Mouse (Mus musculus): ENCODE data around the gene F2rl3.

The F2rl3 gene

GRCm38 (mm10) chr8:72761322-72762051 is at the start of gene F2rl3:
TSS of gene F2rl3 (plus strand) at chr8:72761880.
- no peak for TF ChIP-seq GATA4 (IDR thresholded peaks at IDR 0.05; ENCODE audit: insufficient replicate concordance, low read length)

DNA sequence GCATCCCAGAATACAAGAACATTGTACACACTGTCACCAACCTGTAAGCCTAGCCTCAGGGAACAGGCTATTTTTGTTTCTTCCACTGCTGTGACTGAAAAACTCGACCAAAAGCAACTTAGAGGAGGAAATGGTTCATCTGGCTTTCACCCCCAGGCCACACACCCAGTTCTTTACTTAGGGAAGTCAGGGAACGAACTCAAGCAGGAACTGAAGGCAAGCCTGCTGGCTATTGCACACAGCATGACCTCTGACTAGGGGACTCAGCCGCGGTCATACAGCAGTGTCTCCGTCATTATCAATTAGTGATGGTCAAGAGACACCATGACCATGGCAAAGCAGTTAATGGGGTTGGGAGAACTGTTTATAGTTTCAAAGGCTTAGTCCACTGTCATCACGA is 49.1 kb upstream of the F2rl3 start:
- TF ChIP-seq GATA4 (IDR thresholded peaks at IDR 0.05; ENCODE audit: insufficient replicate concordance, low read length): no peak

DNA sequence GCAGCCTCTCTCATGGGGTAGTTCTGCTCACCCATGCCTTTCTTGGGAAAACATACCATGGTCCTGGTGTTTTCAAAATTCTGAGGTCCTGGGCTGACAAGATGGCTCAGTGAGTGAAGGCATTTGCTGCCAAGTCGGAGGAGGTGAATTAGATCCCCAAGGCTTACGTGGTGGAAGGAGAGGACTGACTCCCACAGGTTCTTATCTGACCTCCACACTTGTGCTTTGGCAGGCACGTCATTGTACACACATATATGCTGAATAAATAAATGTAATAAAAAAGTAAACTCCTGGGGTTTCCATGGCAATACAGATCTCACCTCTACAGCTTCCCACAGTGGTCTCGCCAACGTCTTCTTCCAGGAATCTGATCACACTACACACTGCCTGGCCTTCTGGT is 45.1 kb upstream of the F2rl3 start:
- TF ChIP-seq GATA4 (IDR thresholded peaks at IDR 0.05; ENCODE audit: insufficient replicate concordance, low read length): no peak

DNA sequence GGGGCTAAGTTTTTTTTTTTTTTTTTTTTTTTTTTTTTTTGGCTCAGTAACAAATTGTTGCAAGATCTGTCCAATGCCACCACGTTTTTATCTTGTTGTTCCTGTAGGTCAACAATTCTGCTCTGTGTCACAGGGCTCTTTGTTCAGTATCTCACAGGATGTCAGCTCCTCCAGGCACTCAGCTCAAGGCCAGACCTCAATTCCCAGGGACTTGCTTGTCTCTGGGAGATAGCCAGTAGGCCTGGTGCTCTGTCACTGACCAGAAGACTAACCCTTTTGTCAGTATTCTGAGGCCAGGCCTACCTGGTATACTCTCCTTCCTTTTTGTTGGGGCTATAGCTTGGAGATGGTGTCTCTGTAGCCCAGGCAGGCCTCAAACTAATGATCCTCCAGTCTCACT is 41.1 kb upstream of the F2rl3 start:
- 0 out of 2 replicates have a peak, but pooled peaks have one; percentile 5 for TF ChIP-seq GATA4 (IDR thresholded peaks at IDR 0.05; ENCODE audit: insufficient replicate concordance, low read length)

GRCm38 (mm10) chr8:72722769-72723650 is 38.7 kb upstream of the F2rl3 start, which contains the start of gene Sin3b:
TSS of gene Sin3b (plus strand) at chr8:72723285.
- TF ChIP-seq GATA4 (IDR thresholded peaks at IDR 0.05; ENCODE audit: insufficient replicate concordance, low read length): no peak

GRCm38 (mm10) chr8:72723651-72724001 is 38.1 kb upstream of the F2rl3 start:
- TF ChIP-seq GATA4 (IDR thresholded peaks at IDR 0.05; ENCODE audit: insufficient replicate concordance, low read length): no peak

DNA sequence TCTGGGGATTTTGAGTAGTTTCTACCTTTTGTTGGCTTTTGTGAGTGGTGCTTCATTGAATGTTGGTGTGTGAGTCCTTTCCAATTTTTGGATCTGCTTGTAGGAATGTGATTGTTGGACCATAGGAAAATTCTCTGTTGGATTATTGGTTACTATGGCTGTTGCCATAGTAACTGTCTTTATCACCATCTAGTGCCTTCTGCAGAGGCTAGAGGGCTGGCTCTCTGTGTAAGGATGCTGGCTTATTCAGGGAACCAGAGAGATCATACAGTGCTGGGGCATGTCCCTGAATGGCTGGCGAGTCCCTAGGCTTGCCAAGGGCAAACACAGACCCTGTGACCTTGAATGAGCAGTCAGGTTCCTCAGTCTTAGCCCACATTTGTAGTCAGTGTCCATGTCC is 33.0 kb upstream of the F2rl3 start:
- TF ChIP-seq GATA4 (IDR thresholded peaks at IDR 0.05; ENCODE audit: insufficient replicate concordance, low read length): no peak

DNA sequence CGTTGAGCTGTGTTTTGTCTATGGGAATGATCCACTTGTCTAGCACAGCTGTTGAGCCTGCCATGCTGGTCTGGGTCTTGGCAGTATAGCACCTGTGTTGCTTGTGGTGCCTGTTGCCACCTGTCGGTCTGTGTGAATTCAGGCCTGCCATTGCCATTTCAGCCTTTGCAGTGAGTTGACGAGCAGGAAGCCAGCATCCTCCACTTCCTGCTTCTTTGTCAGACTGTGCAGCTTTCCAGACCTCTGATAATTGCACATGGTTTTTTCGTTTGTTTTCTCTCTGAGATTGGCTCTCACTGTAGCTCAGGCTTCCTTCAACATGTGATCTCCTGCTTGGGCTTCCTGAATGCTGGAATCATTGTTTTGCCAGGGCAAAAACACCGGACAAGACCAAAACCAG is 26.7 kb upstream of the F2rl3 start:
- TF ChIP-seq GATA4 (IDR thresholded peaks at IDR 0.05; ENCODE audit: insufficient replicate concordance, low read length): no peak

GRCm38 (mm10) chr8:72736868-72737267 is 24.8 kb upstream of the F2rl3 start:
- no peak for TF ChIP-seq GATA4 (IDR thresholded peaks at IDR 0.05; ENCODE audit: insufficient replicate concordance, low read length)

GRCm38 (mm10) chr8:72746061-72746460 is 15.6 kb upstream of the F2rl3 start:
- no peak for TF ChIP-seq GATA4 (IDR thresholded peaks at IDR 0.05; ENCODE audit: insufficient replicate concordance, low read length)

- no peak for TF ChIP-seq GATA4 (IDR thresholded peaks at IDR 0.05; ENCODE audit: insufficient replicate concordance, low read length)
These were observed 11.8 kb upstream of the F2rl3 start for GRCm38 (mm10) chr8:72749846-72750245.

GRCm38 (mm10) chr8:72750266-72750665 is 11.4 kb upstream of the F2rl3 start:
- no peak for TF ChIP-seq GATA4 (IDR thresholded peaks at IDR 0.05; ENCODE audit: insufficient replicate concordance, low read length)

DNA sequence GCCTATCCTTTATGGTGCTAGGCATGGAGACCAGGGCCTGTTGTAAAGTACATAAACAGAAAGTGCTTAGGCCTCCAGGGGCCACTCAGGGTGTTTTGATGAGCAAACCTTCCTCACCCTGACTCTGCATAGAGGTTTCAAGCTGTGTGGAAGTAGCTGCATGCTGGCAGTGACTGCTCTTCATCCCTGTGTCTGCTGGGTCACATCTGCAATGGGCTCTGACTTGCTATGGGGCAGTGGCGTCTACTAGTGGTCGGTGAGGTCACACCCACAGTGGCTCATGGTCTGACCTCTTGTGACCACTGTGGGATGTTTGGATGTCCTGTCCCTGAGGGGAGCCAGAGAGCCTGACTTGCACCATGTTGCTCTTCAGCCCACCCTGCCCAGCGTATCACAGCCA is 10.6 kb upstream of the F2rl3 start:
- TF ChIP-seq GATA4 (IDR thresholded peaks at IDR 0.05; ENCODE audit: insufficient replicate concordance, low read length): no peak

DNA sequence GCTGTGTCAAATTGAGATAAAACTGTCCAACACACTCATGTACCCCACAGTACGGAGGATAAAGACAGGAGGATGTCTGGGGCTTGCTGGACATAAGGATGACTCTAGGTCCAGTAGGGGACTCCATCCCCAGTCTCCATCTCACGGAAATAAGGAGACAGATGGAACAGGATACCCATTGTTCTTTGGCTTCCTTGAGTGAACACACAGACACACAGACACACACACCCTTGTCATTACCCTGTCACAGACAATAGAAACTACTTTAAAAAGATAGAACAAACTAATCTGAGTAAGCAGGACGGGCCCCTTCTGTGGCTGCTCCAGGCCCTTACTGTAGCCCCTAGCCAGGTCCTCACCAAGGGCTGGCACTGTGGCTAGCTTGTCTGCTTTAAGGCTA is 9.4 kb upstream of the F2rl3 start:
- TF ChIP-seq GATA4 (IDR thresholded peaks at IDR 0.05; ENCODE audit: insufficient replicate concordance, low read length): no peak

- no peak for TF ChIP-seq GATA4 (IDR thresholded peaks at IDR 0.05; ENCODE audit: insufficient replicate concordance, low read length)
These were observed 8.5 kb upstream of the F2rl3 start for GRCm38 (mm10) chr8:72753165-72753564.

DNA sequence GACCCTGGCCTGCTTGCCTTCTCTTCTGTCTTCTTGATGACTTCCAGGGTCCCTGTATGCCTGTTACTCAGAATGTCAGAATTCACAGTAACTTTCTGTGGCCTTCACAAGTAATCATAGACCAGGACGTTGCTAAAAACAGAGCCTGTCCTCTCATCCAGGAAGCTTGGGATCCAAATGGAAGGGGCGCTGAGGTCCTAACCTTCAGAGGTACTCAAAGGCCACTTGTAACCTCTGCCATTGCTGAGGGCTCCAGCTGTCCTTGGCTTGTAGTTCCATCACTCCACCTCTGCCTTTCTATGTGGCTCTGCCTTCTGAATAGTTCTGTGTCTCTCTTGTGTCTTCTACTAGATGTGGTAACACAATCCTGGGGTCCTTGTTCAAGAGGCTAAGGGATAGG is 7.9 kb upstream of the F2rl3 start:
- no peak for TF ChIP-seq GATA4 (IDR thresholded peaks at IDR 0.05; ENCODE audit: insufficient replicate concordance, low read length)
